Mouse (Mus musculus) hindbrain, embryonic 15.5 days (tissue): ENCODE measurements around the gene Lmod2. TPM values are rescaled to one million over a fixed set of nuclear protein-coding genes. Genes with fewer than 3 reads are reported as not detected.

ENCODE experiments used
- ATAC-seq: fragments of 200-750 bp; cut with Nextera tagmentation; 2 replicates; pipeline ENCODE4 v1.8.0; 2017; ENCODE audit warnings: low read depth, moderate number of reproducible peaks, moderate TSS enrichment; ENCODE audit not compliant: low FRiP score
- H3K27ac ChIP-seq: fragments of 300-500 bp; sonication (generic); replicated peaks from 2 replicates; pipeline ENCODE4 v1.5.1; 2015; ENCODE audit warnings: mild to moderate bottlenecking, inconsistent platforms
- H3K27me3 ChIP-seq: fragments of 300-500 bp; sonication (generic); 2 replicates; pipeline ENCODE4 v1.6.1; 2015; ENCODE audit warnings: control low read depth, inconsistent platforms
- H3K36me3 ChIP-seq: fragments of 300-500 bp; sonication (generic); 2 replicates; pipeline ENCODE4 v1.6.1; 2015; ENCODE audit warnings: control low read depth, inconsistent platforms
- H3K4me1 ChIP-seq: fragments of 300-500 bp; sonication (generic); replicated peaks from 2 replicates; pipeline ENCODE4 v1.6.1; 2015; ENCODE audit warnings: control low read depth, inconsistent platforms
- H3K4me2 ChIP-seq: fragments of 300-500 bp; sonication (generic); 2 replicates; pipeline ENCODE4 v1.6.1; 2015; ENCODE audit warnings: moderate library complexity, mild to moderate bottlenecking, inconsistent platforms
- H3K4me3 ChIP-seq: fragments of 300-500 bp; sonication (generic); 2 replicates; pipeline ENCODE4 v1.5.1; 2015; ENCODE audit warnings: mild to moderate bottlenecking, inconsistent platforms
- H3K9ac ChIP-seq: fragments of 300-500 bp; sonication (generic); 2 replicates; pipeline ENCODE4 v1.6.1; 2015; ENCODE audit warnings: inconsistent platforms
- H3K9me3 ChIP-seq: fragments of 300-500 bp; sonication (generic); 2 replicates; pipeline ENCODE4 v1.6.1; 2016; ENCODE audit warnings: control low read depth, inconsistent platforms
- WGBS: fragments of 180-500 bp; shearing (Covaris S2); methylation state at CpG from one replicate; pipeline ENCODE4 v1.1.7; 2015; 5-methylcytosine and 5-hydroxymethylcytosine counted together
- polyA plus RNA-seq: library from polyadenylated mRNA; unstranded; fragments of >200 nt; fragmentation: Nextera tagmentation; extraction: Ambion mirVana; gene quantifications from 2 replicates; pipeline ENCODE4 v1.2.1, GENCODE M21; 2015

Gene Lmod2
- polyA plus RNA-seq, result not detected in 2 replicates

GRCm38 (mm10) chr6:24597500-24597899 is at the start of gene Lmod2:
Lmod2 (plus strand) TSS chr6:24597762.
- H3K4me3 ChIP-seq, result no peak within 1 kb of the TSS
- H3K4me1 ChIP-seq, result no peaks in the 10 kb centered on the region
- no peaks in the 10 kb centered on the region for H3K27me3 ChIP-seq
- no peaks in the 10 kb centered on the region for H3K9me3 ChIP-seq
- H3K9ac ChIP-seq, result no peak within 1 kb of the TSS
- H3K36me3 ChIP-seq, result no peaks in the 10 kb centered on the region
- no peak for ATAC-seq
- H3K27ac ChIP-seq, result no peak within 1 kb of the TSS
- 65% methylated on average over 10 of the region's 10 CpGs for WGBS
- no peak within 1 kb of the TSS for H3K4me2 ChIP-seq

GRCm38 (mm10) chr6:24549801-24550200 is 47.8 kb upstream of the Lmod2 start:
- ATAC-seq, result no peak
- H3K4me2 ChIP-seq, result no peak overlapping the region
- no peak overlapping the region for H3K9ac ChIP-seq
- 89% methylated on average over 2 of the region's 2 CpGs for WGBS
- no peak overlapping the region for H3K4me3 ChIP-seq
- H3K36me3 ChIP-seq, result no peaks in the 10 kb centered on the region
- H3K4me1 ChIP-seq, result no peaks in the 10 kb centered on the region
- no peak overlapping the region for H3K27ac ChIP-seq
- no peaks in the 10 kb centered on the region for H3K27me3 ChIP-seq
- H3K9me3 ChIP-seq, result no peaks in the 10 kb centered on the region

GRCm38 (mm10) chr6:24552046-24552445 is 45.5 kb upstream of the Lmod2 start:
- no peak for ATAC-seq
- Histone ChIP-seq H3K9ac (no peak overlapping the region), H3K9me3 (no peaks in the 10 kb centered on the region), H3K4me3 (no peak overlapping the region), H3K27ac (no peak overlapping the region), H3K4me2 (no peak overlapping the region), H3K27me3 (no peaks in the 10 kb centered on the region), H3K36me3 (no peaks in the 10 kb centered on the region), H3K4me1 (no peaks in the 10 kb centered on the region)
- 76% methylated on average over 7 of the region's 7 CpGs for WGBS

GRCm38 (mm10) chr6:24554427-24555086 is 43.0 kb upstream of the Lmod2 start:
- WGBS, result 82% methylated on average over 11 of the region's 11 CpGs
- H3K9me3 ChIP-seq, result no peaks in the 10 kb centered on the region
- H3K27ac ChIP-seq, result no peak overlapping the region
- ATAC-seq, result no peak
- no peaks in the 10 kb centered on the region for H3K4me1 ChIP-seq
- H3K4me3 ChIP-seq, result no peak overlapping the region
- no peaks in the 10 kb centered on the region for H3K36me3 ChIP-seq
- H3K27me3 ChIP-seq, result no peaks in the 10 kb centered on the region
- no peak overlapping the region for H3K9ac ChIP-seq
- no peak overlapping the region for H3K4me2 ChIP-seq

- no peak for ATAC-seq
- no peaks in the 10 kb centered on the region for H3K9me3 ChIP-seq
- no peaks in the 10 kb centered on the region for H3K36me3 ChIP-seq
- no peak overlapping the region for H3K4me3 ChIP-seq
- H3K27me3 ChIP-seq, result no peaks in the 10 kb centered on the region
- no peak overlapping the region for H3K27ac ChIP-seq
- H3K4me2 ChIP-seq, result no peak overlapping the region
- 91% methylated on average over 2 of the region's 2 CpGs for WGBS
- no peaks in the 10 kb centered on the region for H3K4me1 ChIP-seq
- no peak overlapping the region for H3K9ac ChIP-seq
These were observed 42.1 kb upstream of the Lmod2 start for GRCm38 (mm10) chr6:24555488-24555887.

- no peak overlapping the region for H3K9ac ChIP-seq
- H3K27ac ChIP-seq, result no peak overlapping the region
- H3K4me2 ChIP-seq, result no peak overlapping the region
- ATAC-seq, result no peak
- H3K4me1 ChIP-seq, result no peaks in the 10 kb centered on the region
- no peak overlapping the region for H3K4me3 ChIP-seq
- 82% methylated on average over 9 of the region's 9 CpGs for WGBS
- no peaks in the 10 kb centered on the region for H3K9me3 ChIP-seq
- no peaks in the 10 kb centered on the region for H3K27me3 ChIP-seq
- H3K36me3 ChIP-seq, result no peaks in the 10 kb centered on the region
These were observed 33.5 kb upstream of the Lmod2 start for GRCm38 (mm10) chr6:24564081-24564480.

GRCm38 (mm10) chr6:24564886-24565285 is 32.7 kb upstream of the Lmod2 start:
- Histone ChIP-seq H3K27me3 (no peaks in the 10 kb centered on the region), H3K9me3 (no peaks in the 10 kb centered on the region), H3K4me3 (no peak overlapping the region), H3K36me3 (no peaks in the 10 kb centered on the region), H3K4me1 (no peaks in the 10 kb centered on the region), H3K4me2 (no peak overlapping the region), H3K27ac (no peak overlapping the region), H3K9ac (no peak overlapping the region)
- 96% methylated on average over 1 of the region's 1 CpGs for WGBS
- no peak for ATAC-seq

- ATAC-seq, result no peak
- Histone ChIP-seq H3K27ac (no peak overlapping the region), H3K9ac (no peak overlapping the region), H3K27me3 (no peaks in the 10 kb centered on the region), H3K4me1 (no peaks in the 10 kb centered on the region), H3K9me3 (no peaks in the 10 kb centered on the region), H3K4me2 (no peak overlapping the region), H3K36me3 (no peaks in the 10 kb centered on the region), H3K4me3 (no peak overlapping the region)
- 89% methylated on average over 5 of the region's 5 CpGs for WGBS
These were observed 28.6 kb upstream of the Lmod2 start for GRCm38 (mm10) chr6:24568963-24569362.

GRCm38 (mm10) chr6:24569711-24570110 is 27.9 kb upstream of the Lmod2 start:
- Histone ChIP-seq H3K27ac (no peak overlapping the region), H3K9me3 (no peaks in the 10 kb centered on the region), H3K36me3 (no peaks in the 10 kb centered on the region), H3K4me2 (no peak overlapping the region), H3K27me3 (no peaks in the 10 kb centered on the region), H3K9ac (no peak overlapping the region), H3K4me1 (no peaks in the 10 kb centered on the region), H3K4me3 (no peak overlapping the region)
- no peak for ATAC-seq
- 91% methylated on average over 1 of the region's 1 CpGs for WGBS

- no peak for ATAC-seq
- no peaks in the 10 kb centered on the region for H3K9me3 ChIP-seq
- H3K4me3 ChIP-seq, result no peak overlapping the region
- H3K9ac ChIP-seq, result no peak overlapping the region
- H3K36me3 ChIP-seq, result no peaks in the 10 kb centered on the region
- H3K27me3 ChIP-seq, result no peaks in the 10 kb centered on the region
- no peak overlapping the region for H3K4me2 ChIP-seq
- 74% methylated on average over 11 of the region's 11 CpGs for WGBS
- H3K27ac ChIP-seq, result no peak overlapping the region
- no peaks in the 10 kb centered on the region for H3K4me1 ChIP-seq
These were observed 27.3 kb upstream of the Lmod2 start for GRCm38 (mm10) chr6:24570278-24570677.

- no peaks in the 10 kb centered on the region for H3K36me3 ChIP-seq
- H3K4me2 ChIP-seq, result no peak overlapping the region
- ATAC-seq, result no peak
- no peak overlapping the region for H3K27ac ChIP-seq
- H3K4me3 ChIP-seq, result no peak overlapping the region
- WGBS, result 81% methylated on average over 6 of the region's 6 CpGs
- no peak overlapping the region for H3K9ac ChIP-seq
- no peaks in the 10 kb centered on the region for H3K27me3 ChIP-seq
- no peaks in the 10 kb centered on the region for H3K4me1 ChIP-seq
- no peaks in the 10 kb centered on the region for H3K9me3 ChIP-seq
These were observed 26.4 kb upstream of the Lmod2 start for GRCm38 (mm10) chr6:24571126-24571525.

- Histone ChIP-seq H3K27ac (no peak overlapping the region), H3K4me3 (no peak overlapping the region), H3K4me1 (no peaks in the 10 kb centered on the region), H3K4me2 (no peak overlapping the region), H3K9ac (no peak overlapping the region), H3K36me3 (no peaks in the 10 kb centered on the region), H3K9me3 (no peaks in the 10 kb centered on the region), H3K27me3 (no peaks in the 10 kb centered on the region)
- WGBS, result 94% methylated on average over 14 of the region's 14 CpGs
- no peak for ATAC-seq
These were observed 25.1 kb upstream of the Lmod2 start for GRCm38 (mm10) chr6:24572431-24572830.

- Histone ChIP-seq H3K9ac (no peak overlapping the region), H3K36me3 (no peaks in the 10 kb centered on the region)
- no peak for ATAC-seq
These were observed 24.2 kb upstream of the Lmod2 start for GRCm38 (mm10) chr6:24573319-24573718.

More at GRCm38 (mm10) chr6:24573319-24573718, 24.2 kb upstream of the Lmod2 start:
- no peaks in the 10 kb centered on the region for H3K27me3 ChIP-seq
- no peaks in the 10 kb centered on the region for H3K9me3 ChIP-seq
- no peaks in the 10 kb centered on the region for H3K4me1 ChIP-seq
- no peak overlapping the region for H3K27ac ChIP-seq
- no peak overlapping the region for H3K4me3 ChIP-seq
- H3K4me2 ChIP-seq, result no peak overlapping the region
